ENCODE assay signal across 7 mouse cellular contexts in the genomic region with DNA sequence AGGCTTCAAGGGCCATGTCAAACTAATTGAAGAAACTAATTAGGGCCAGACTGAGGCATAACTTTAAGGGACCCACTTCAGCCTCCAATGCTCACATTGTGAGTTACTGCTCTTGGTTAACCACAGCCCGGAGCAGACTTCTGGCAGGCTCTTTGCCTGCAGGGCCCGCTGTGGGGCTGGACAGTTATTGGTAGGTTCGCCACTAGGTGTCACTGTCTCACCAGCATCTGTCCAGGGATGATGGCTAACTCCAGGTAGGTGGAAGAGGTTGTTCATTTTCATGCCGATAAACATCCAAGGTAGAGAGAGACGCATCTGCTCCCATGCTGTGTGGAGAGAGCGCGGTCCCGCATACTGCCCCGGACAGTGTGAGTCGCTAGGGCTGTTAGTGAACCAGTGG.
DNase-seq lines count a peak whose midpoint lies in the region; ATAC-seq lines count a peak whose summit lies in the region.

No protein-coding gene starts in this region.

- WGBS in intestine, embryonic 16.5 days: 4% methylated on average over 10 of the region's 10 CpGs
- WGBS in midbrain, embryonic 11.5 days: 8% methylated on average over 10 of the region's 10 CpGs

- no peak overlapping the region for H3K4me2 ChIP-seq in intestine, embryonic 16.5 days (ENCODE audit: low read depth, low read length)
- H3K4me2 ChIP-seq in midbrain, embryonic 11.5 days: no peak overlapping the region

- no peak overlapping the region for H3K9ac ChIP-seq in intestine, embryonic 16.5 days (ENCODE audit: low read depth, low read length)
- no peak overlapping the region for H3K9ac ChIP-seq in midbrain, embryonic 11.5 days (ENCODE audit: low read length)

- H3K27ac ChIP-seq in intestine, embryonic 16.5 days (ENCODE audit: low read length): no peak overlapping the region
- no peak overlapping the region for H3K27ac ChIP-seq in midbrain, embryonic 11.5 days (ENCODE audit: low read depth, low read length)

- no peak overlapping the region for H3K4me3 ChIP-seq in intestine, embryonic 16.5 days (ENCODE audit: low read length)
- H3K4me3 ChIP-seq in midbrain, embryonic 11.5 days (ENCODE audit: low read depth, low read length): no peak overlapping the region

- H3K9me3 ChIP-seq in intestine, embryonic 16.5 days (ENCODE audit: control insufficient read depth, low read length): no peaks in the 10 kb centered on the region
- no peaks in the 10 kb centered on the region for H3K9me3 ChIP-seq in midbrain, embryonic 11.5 days (ENCODE audit: control insufficient read depth, low read length)

- H3K4me1 ChIP-seq in intestine, embryonic 16.5 days (ENCODE audit: control insufficient read depth, insufficient read depth, low read length): no peaks in the 10 kb centered on the region
- H3K4me1 ChIP-seq in midbrain, embryonic 11.5 days (ENCODE audit: control insufficient read depth, insufficient read depth, low read length): peaks cover 7% of the 10 kb centered on the region; the same call in 1 of the 2 replicates

- intact Hi-C loops in left cerebral cortex, postnatal 25 days (cut with DNase I): loop anchor here (1.0 to 5.0 kb wide), 3 partner anchors 408 to 580 kb away; partner anchors contain the start of genes Ehd3 and Galnt14

- H3K27me3 ChIP-seq in intestine, embryonic 16.5 days (replicated peaks; ENCODE audit: control insufficient read depth, insufficient read depth, low read length): peaks cover 3% of the 10 kb centered on the region; the same call in 1 of the 2 replicates
- no peaks in the 10 kb centered on the region for H3K27me3 ChIP-seq in midbrain, embryonic 11.5 days (ENCODE audit: control insufficient read depth, insufficient read depth, low read length)

- DNase-seq in adrenal gland, adult 2 months: peak; percentile 78
- peak; percentile 85 for DNase-seq in embryo, embryonic 10.5 days (ENCODE audit: low spot score)
- peak; percentile 73 to 77 for DNase-seq in left cerebral cortex, postnatal 25 days (ENCODE audit: low spot score in 2 of 2)
- peak; percentile 96 for DNase-seq in midbrain, embryonic 11.5 days (ENCODE audit: low spot score, missing footprints)
- DNase-seq in right cerebral cortex, postnatal 36 days (ENCODE audit: low spot score in 2 of 2): peak; percentile 30 to 52

- H3K36me3 ChIP-seq in intestine, embryonic 16.5 days (ENCODE audit: control insufficient read depth, insufficient read depth, low read length): no peaks in the 10 kb centered on the region
- H3K36me3 ChIP-seq in midbrain, embryonic 11.5 days (ENCODE audit: control insufficient read depth, insufficient read depth, low read length): no peaks in the 10 kb centered on the region

- ATAC-seq in granulocyte monocyte progenitor cell, adult 5-6 weeks (replicated peaks; ENCODE audit: poor library complexity, severe bottlenecking): peak; percentile 74
- peak; percentile 76 for ATAC-seq in intestine, embryonic 16.5 days
- peak; percentile 73 for ATAC-seq in midbrain, embryonic 11.5 days (ENCODE audit: low FRiP score)

Comparison
In these comparisons a context has a peak if more than half of its experiments do, and no peak if none do; other contexts are left out.
1. DNase-seq: peak in every context shown above with its lines; median percentile 96 in midbrain, embryonic 11.5 days; 85 in embryo, embryonic 10.5 days; 78 in adrenal gland, adult 2 months; 75 in left cerebral cortex, postnatal 25 days; 41 in right cerebral cortex, postnatal 36 days.